Mouse (Mus musculus) liver, embryonic 16.5 days (tissue): ENCODE data around the gene Gm20518. TPM values are rescaled to one million over a fixed set of nuclear protein-coding genes. Genes with fewer than 3 reads are reported as not detected.

Source experiments
- ATAC-seq: fragments of 200-750 bp; cut with Nextera tagmentation; 2 replicates; pipeline ENCODE4 v1.8.0; 2017; ENCODE audit warnings: low read depth, mild to moderate bottlenecking, moderate number of reproducible peaks, moderate library complexity
- H3K27ac ChIP-seq: fragments of 300-500 bp; sonication (generic); 2 replicates; pipeline ENCODE4 v1.5.1; 2014; ENCODE audit warnings: mild to moderate bottlenecking, low read length
- H3K27me3 ChIP-seq: fragments of 300-500 bp; sonication (generic); 2 replicates; pipeline ENCODE4 v1.6.1; 2014; ENCODE audit warnings: low read depth, low read length, mixed read lengths; ENCODE audit not compliant: control insufficient read depth, insufficient read depth
- H3K36me3 ChIP-seq: fragments of 300-500 bp; sonication (generic); 2 replicates; pipeline ENCODE4 v1.6.1; 2014; ENCODE audit warnings: mild to moderate bottlenecking; ENCODE audit not compliant: control insufficient read depth, insufficient read depth
- H3K4me1 ChIP-seq: fragments of 300-500 bp; sonication (generic); 2 replicates; pipeline ENCODE4 v1.6.1; 2014; ENCODE audit warnings: low read depth, low read length, mixed read lengths; ENCODE audit not compliant: control insufficient read depth
- H3K4me2 ChIP-seq: fragments of 300-500 bp; sonication (generic); 2 replicates; pipeline ENCODE4 v1.6.1; 2014; ENCODE audit warnings: low read depth, low read length, mixed read lengths
- H3K4me3 ChIP-seq: fragments of 300-500 bp; sonication (generic); 2 replicates; pipeline ENCODE4 v1.5.1; 2014; ENCODE audit warnings: low read depth, mild to moderate bottlenecking, low read length
- H3K9ac ChIP-seq: fragments of 300-500 bp; sonication (generic); 2 replicates; pipeline ENCODE4 v1.6.1; 2014; ENCODE audit warnings: low read depth, low read length
- H3K9me3 ChIP-seq: fragments of 300-500 bp; sonication (generic); replicated peaks from 2 replicates; pipeline ENCODE4 v1.6.1; 2016; ENCODE audit warnings: low read length; ENCODE audit not compliant: control insufficient read depth
- WGBS: fragments of 180-500 bp; shearing (Covaris S2); extraction: QIAGEN DNeasy Blood & Tissue Kit; methylation state at CpG from one replicate; pipeline ENCODE4 v1.1.7; 2014; ENCODE audit not compliant: insufficient replicate concordance; 5-methylcytosine and 5-hydroxymethylcytosine counted together
- polyA plus RNA-seq: library from polyadenylated mRNA; unstranded; fragments of >200 nt; fragmentation: Nextera tagmentation; extraction: Ambion mirVana; gene quantifications from 2 replicates; pipeline ENCODE4 v1.2.1, GENCODE M21; 2015

Gene Gm20518
- polyA plus RNA-seq, 1 experiment from 2014 or later: 0.09 TPM

- peaks cover 5% of the 10 kb centered on the region for H3K4me1 ChIP-seq
- H3K9me3 ChIP-seq: no peaks in the 10 kb centered on the region
- H3K4me3 ChIP-seq: no peak overlapping the region
- H3K9ac ChIP-seq: no peak overlapping the region
- H3K27ac ChIP-seq: no peak overlapping the region
- ATAC-seq: no peak
- H3K27me3 ChIP-seq: peaks cover 62% of the 10 kb centered on the region
- no peaks in the 10 kb centered on the region for H3K36me3 ChIP-seq
- WGBS: 4% methylated on average over 5 of the region's 5 CpGs
- H3K4me2 ChIP-seq: no peak overlapping the region
Observed at GRCm38 (mm10) chr16:17812120-17812519, 79.4 kb downstream of the Gm20518 start.

GRCm38 (mm10) chr16:17809711-17810110, 81.8 kb downstream of the Gm20518 start:
- H3K4me3 ChIP-seq: no peak overlapping the region
- 31% methylated on average over 7 of the region's 7 CpGs for WGBS
- no peaks in the 10 kb centered on the region for H3K36me3 ChIP-seq
- H3K9ac ChIP-seq: no peak overlapping the region
- H3K9me3 ChIP-seq: no peaks in the 10 kb centered on the region
- H3K4me2 ChIP-seq: no peak overlapping the region
- no peak overlapping the region for H3K27ac ChIP-seq
- H3K27me3 ChIP-seq: peaks cover 66% of the 10 kb centered on the region
- ATAC-seq: no peak
- H3K4me1 ChIP-seq: peaks cover 11% of the 10 kb centered on the region

- H3K9ac ChIP-seq: no peak overlapping the region
- no peaks in the 10 kb centered on the region for H3K9me3 ChIP-seq
- 55% methylated on average over 4 of the region's 4 CpGs for WGBS
- H3K27ac ChIP-seq: no peak overlapping the region
- H3K27me3 ChIP-seq: peaks cover 69% of the 10 kb centered on the region
- H3K4me1 ChIP-seq: peaks cover 16% of the 10 kb centered on the region
- H3K36me3 ChIP-seq: no peaks in the 10 kb centered on the region
- ATAC-seq: no peak
- H3K4me2 ChIP-seq: no peak overlapping the region
- no peak overlapping the region for H3K4me3 ChIP-seq
Observed at GRCm38 (mm10) chr16:17809125-17809524, 82.3 kb downstream of the Gm20518 start.

GRCm38 (mm10) chr16:17807192-17808009, 84.1 kb downstream of the Gm20518 start:
- 4% methylated on average over 73 of the region's 73 CpGs for WGBS
- Histone ChIP-seq H3K9me3 (no peaks in the 10 kb centered on the region), H3K36me3 (no peaks in the 10 kb centered on the region), H3K4me2 (peak overlapping the region; percentile 81), H3K4me3 (peak overlapping the region; percentile 59), H3K9ac (peak overlapping the region; percentile 52), H3K4me1 (peaks cover 29% of the 10 kb centered on the region), H3K27ac (no peak overlapping the region), H3K27me3 (peaks cover 81% of the 10 kb centered on the region)
- ATAC-seq: peak; percentile 74

GRCm38 (mm10) chr16:17806581-17807191, 84.8 kb downstream of the Gm20518 start:
- no peak overlapping the region for H3K27ac ChIP-seq
- no peaks in the 10 kb centered on the region for H3K9me3 ChIP-seq
- H3K4me3 ChIP-seq: peak overlapping the region; percentile 59
- no peak for ATAC-seq
- WGBS: 3% methylated on average over 50 of the region's 50 CpGs
- H3K9ac ChIP-seq: peak overlapping the region; percentile 52
- H3K4me1 ChIP-seq: peaks cover 29% of the 10 kb centered on the region
- peaks cover 88% of the 10 kb centered on the region for H3K27me3 ChIP-seq
- no peaks in the 10 kb centered on the region for H3K36me3 ChIP-seq
- peak overlapping the region; percentile 81 for H3K4me2 ChIP-seq

GRCm38 (mm10) chr16:17804982-17805381, 86.5 kb downstream of the Gm20518 start:
- Histone ChIP-seq H3K9me3 (no peaks in the 10 kb centered on the region), H3K36me3 (no peaks in the 10 kb centered on the region), H3K9ac (no peak overlapping the region), H3K4me1 (peaks cover 29% of the 10 kb centered on the region), H3K27ac (no peak overlapping the region), H3K27me3 (peaks cover 97% of the 10 kb centered on the region), H3K4me2 (peak overlapping the region; percentile 59; the same call in 1 of the 2 replicates), H3K4me3 (peak overlapping the region; percentile 38; the same call in 1 of the 2 replicates)
- no peak for ATAC-seq
- 13% methylated on average over 7 of the region's 7 CpGs for WGBS

GRCm38 (mm10) chr16:17804449-17804912, 87.0 kb downstream of the Gm20518 start:
- H3K4me1 ChIP-seq: peaks cover 29% of the 10 kb centered on the region
- H3K27ac ChIP-seq: no peak overlapping the region
- peak overlapping the region; percentile 59 for H3K4me2 ChIP-seq
- 3% methylated on average over 33 of the region's 33 CpGs for WGBS
- no peak for ATAC-seq
- peaks cover 97% of the 10 kb centered on the region for H3K27me3 ChIP-seq
- H3K9ac ChIP-seq: no peak overlapping the region
- H3K36me3 ChIP-seq: no peaks in the 10 kb centered on the region
- peak overlapping the region; percentile 38 for H3K4me3 ChIP-seq
- no peaks in the 10 kb centered on the region for H3K9me3 ChIP-seq

GRCm38 (mm10) chr16:17803675-17804448, 87.6 kb downstream of the Gm20518 start:
- Histone ChIP-seq H3K27me3 (peaks cover 97% of the 10 kb centered on the region), H3K4me2 (peak overlapping the region; percentile 59), H3K9me3 (no peaks in the 10 kb centered on the region), H3K9ac (no peak overlapping the region), H3K36me3 (no peaks in the 10 kb centered on the region), H3K4me1 (peaks cover 29% of the 10 kb centered on the region), H3K4me3 (peak overlapping the region; percentile 38), H3K27ac (no peak overlapping the region)
- ATAC-seq: no peak
- WGBS: 11% methylated on average over 33 of the region's 33 CpGs
